Mouse (Mus musculus): ENCODE measurements around the gene Usp43.

DNA sequence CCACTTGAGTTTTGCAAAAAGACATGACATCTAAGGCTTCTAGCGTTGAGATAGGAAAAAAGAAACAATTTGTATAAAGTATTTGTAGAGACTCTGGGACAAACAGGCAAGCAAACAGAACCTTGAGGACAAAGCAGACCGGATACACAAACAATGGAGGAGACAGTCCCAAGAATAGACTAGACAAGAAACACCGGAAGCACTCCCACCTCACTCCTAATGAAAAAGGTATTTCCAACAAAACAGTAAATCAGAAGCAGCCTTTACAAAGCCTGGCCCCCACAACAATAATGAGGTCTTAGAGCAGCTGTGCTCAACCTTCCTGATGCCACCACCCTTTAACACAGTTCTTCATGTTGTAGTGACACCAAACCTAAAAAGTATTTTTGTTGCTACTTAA lies 4.8 kb downstream of the Usp43 start:
- TF ChIP-seq POLR2A (IDR thresholded peaks at IDR 0.05; ENCODE audit: low read depth, low read length) (no peak), CTCF (IDR thresholded peaks at IDR 0.05; ENCODE audit: extremely low read depth, insufficient read depth, insufficient read length, insufficient replicate concordance) (no peak)

All from spleen, adult 2 months (tissue).